Mouse (Mus musculus) cortical plate, adult 2 months (tissue): ENCODE results near the gene Pp2d1.

ENCODE experiments used
- CTCF ChIP-seq: fragments of 200-500 bp; IDR thresholded peaks from 2 replicates; pipeline ENCODE4 v1.5.1; 2011; ENCODE audit warnings: mild to moderate bottlenecking, control low read depth, low read length; ENCODE audit not compliant: insufficient read depth; ENCODE audit errors: extremely low read depth
- POLR2A ChIP-seq: fragments of 200-500 bp; IDR thresholded peaks from 2 replicates; pipeline ENCODE4 v1.6.1; 2011; ENCODE audit warnings: mild to moderate bottlenecking, low read length, control low read depth; ENCODE audit not compliant: insufficient read depth; ENCODE audit errors: extremely low read depth

- TF ChIP-seq CTCF (no peak), POLR2A (no peak)
Measured at GRCm38 (mm10) chr17:53566161-53566918, 27.1 kb upstream of the Pp2d1 start, which contains the start of gene Kat2b.
